ENCODE assay signal across 9 mouse cellular contexts in the genomic region with DNA sequence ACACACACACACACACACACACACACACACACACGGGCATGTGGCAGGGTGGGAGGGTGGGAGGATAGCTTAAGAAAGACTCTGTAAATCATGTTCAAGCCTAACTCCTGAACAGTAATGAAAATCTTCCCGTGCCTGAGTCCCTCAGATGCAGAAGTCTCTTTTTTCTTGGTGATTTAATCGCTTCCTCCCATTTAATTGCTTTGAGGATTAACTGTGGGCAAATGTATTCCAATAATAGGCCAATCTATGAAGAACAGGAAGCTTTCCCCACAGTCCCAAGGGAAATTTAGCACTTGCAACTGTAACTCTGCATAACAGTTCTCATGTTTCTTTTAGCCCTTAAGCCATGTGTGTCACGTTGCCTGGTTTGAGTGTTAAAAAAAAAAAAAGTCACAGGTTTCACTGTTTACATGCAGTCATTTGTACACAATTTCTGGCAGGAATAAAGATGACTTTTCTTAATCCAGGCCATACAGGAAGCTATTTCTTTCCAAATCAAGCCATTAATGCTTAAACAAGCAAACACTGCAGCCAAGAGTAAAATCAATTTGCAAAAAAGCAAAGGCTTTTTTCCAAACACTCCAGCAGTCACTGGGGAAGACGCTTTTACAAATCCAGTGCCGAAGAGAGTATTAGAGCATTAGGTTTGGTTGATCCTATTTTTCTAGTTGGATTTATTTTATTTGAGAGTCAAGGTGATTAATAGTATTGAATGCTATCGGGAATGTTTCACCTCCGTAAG.
A peak's percentile ranks its signal among the peaks of the same experiment; 100 is the strongest.
DNase-seq lines count a peak whose midpoint lies in the region; ATAC-seq and TF ChIP-seq lines count a peak whose summit lies in the region.
"Had no signal": no experiment of that assay in that cellular context is flagged by ENCODE, and none has a peak within 500 bp of the region (broad histone marks: within the 10 kb centered on the region; RNA-seq: fewer than 3 reads in every experiment).

No protein-coding gene starts in this region.

- H3K4me3 ChIP-seq in CH12.LX (replicated peaks in 1 of 3; ENCODE audit: low read depth in 2 of 3, low read length in 2 of 3, poor library complexity in 1 of 3) = no peak overlapping the region
- H3K4me3 ChIP-seq in embryonic facial prominence, embryonic 15.5 days (replicated peaks) = no peak overlapping the region
- no peak overlapping the region for H3K4me3 ChIP-seq in midbrain, embryonic 13.5 days (replicated peaks)
- no peak overlapping the region for H3K4me3 ChIP-seq in lung, adult 2 months (replicated peaks; ENCODE audit: extremely low read depth, low read depth, low read length)

- peak; percentile 47 for ATAC-seq in embryonic facial prominence, embryonic 15.5 days (ENCODE audit: insufficient number of reproducible peaks, low FRiP score, low TSS enrichment, low read depth)
- ATAC-seq in midbrain, embryonic 13.5 days = peak; percentile 87

- no peaks in the 10 kb centered on the region for H3K27me3 ChIP-seq in CH12.LX (replicated peaks)
- H3K27me3 ChIP-seq in embryonic facial prominence, embryonic 15.5 days = no peaks in the 10 kb centered on the region
- H3K27me3 ChIP-seq in midbrain, embryonic 13.5 days = no peaks in the 10 kb centered on the region

- TF ChIP-seq POLR2A in CH12.LX (IDR thresholded peaks at IDR 0.05; ENCODE audit: low read depth, low read length) = no peak
- no peak for TF ChIP-seq POLR2A in lung, adult 2 months (IDR thresholded peaks at IDR 0.05; ENCODE audit: borderline replicate concordance, extremely low read depth, low read depth, low read length)

- TF ChIP-seq RAD21 in CH12.LX (IDR thresholded peaks at IDR 0.05; ENCODE audit: low read depth, low read length) = no peak

- no peaks in the 10 kb centered on the region for H3K36me3 ChIP-seq in CH12.LX (replicated peaks in 1 of 2; ENCODE audit: control insufficient read depth in 1 of 2, insufficient read depth in 1 of 2, low read length in 1 of 2)
- no peaks in the 10 kb centered on the region for H3K36me3 ChIP-seq in embryonic facial prominence, embryonic 15.5 days
- H3K36me3 ChIP-seq in midbrain, embryonic 13.5 days = no peaks in the 10 kb centered on the region

- H3K4me2 ChIP-seq in CH12.LX (ENCODE audit: insufficient read depth, low read depth, poor library complexity, severe bottlenecking) = no peak overlapping the region
- no peak overlapping the region for H3K4me2 ChIP-seq in embryonic facial prominence, embryonic 15.5 days (replicated peaks)
- 0 out of 2 replicates have a peak overlapping the region, but pooled peaks have one; percentile 1 for H3K4me2 ChIP-seq in midbrain, embryonic 13.5 days (replicated peaks)

- dilution Hi-C loops in CH12.LX (cut with MboI; ENCODE audit: extremely low pct_ligation_motif_present, extremely low pct_unique_long_range_greater_than_20kb, low sequenced_read_pairs) = no loop called here

- no peaks in the 10 kb centered on the region for H3K79me2 ChIP-seq in CH12.LX (replicated peaks; ENCODE audit: control insufficient read depth, extremely low read depth, insufficient read depth, poor library complexity, severe bottlenecking)

- H3K4me1 ChIP-seq in CH12.LX (ENCODE audit: control insufficient read depth in 1 of 2, insufficient read depth in 2 of 2) = peaks cover 0 to 9% of the 10 kb centered on the region in 2 experiments; a peak in 2 of 4 replicates
- 0 out of 2 replicates have a peak, but pooled peaks cover 7% of the 10 kb centered on the region for H3K4me1 ChIP-seq in embryonic facial prominence, embryonic 15.5 days
- H3K4me1 ChIP-seq in midbrain, embryonic 13.5 days (replicated peaks) = peaks cover 6% of the 10 kb centered on the region
- peaks cover 3% of the 10 kb centered on the region for H3K4me1 ChIP-seq in lung, adult 2 months (ENCODE audit: control insufficient read depth, insufficient read depth, low read length)

- H3K9me3 ChIP-seq in CH12.LX (replicated peaks; ENCODE audit: low read length) = no peaks in the 10 kb centered on the region
- H3K9me3 ChIP-seq in embryonic facial prominence, embryonic 15.5 days (replicated peaks) = no peaks in the 10 kb centered on the region
- no peaks in the 10 kb centered on the region for H3K9me3 ChIP-seq in midbrain, embryonic 13.5 days

- H3K27ac ChIP-seq in CH12.LX (ENCODE audit: insufficient read depth, low read depth) = no peak overlapping the region
- no peak overlapping the region for H3K27ac ChIP-seq in embryonic facial prominence, embryonic 15.5 days (replicated peaks)
- peak overlapping the region; percentile 55; the same call in 1 of the 2 replicates for H3K27ac ChIP-seq in midbrain, embryonic 13.5 days

- DNase-seq in heart, adult 18-20 months = peak; percentile 26 to 55
- no peak for DNase-seq in heart, postnatal 4 days
- no peak for DNase-seq in CH12.LX (ENCODE audit: extremely low read depth)
- no peak for DNase-seq in cerebellum, adult 18-20 months
- DNase-seq in lung, adult 2 months = no peak
- no peak for DNase-seq in layer of hippocampus, postnatal 14 days (ENCODE audit: low spot score in 2 of 2)
- DNase-seq: adrenal gland, postnatal 25 days had no signal

- no peak for TF ChIP-seq EP300 in CH12.LX (IDR thresholded peaks at IDR 0.05; ENCODE audit: low read length)

- no peak overlapping the region for H3K9ac ChIP-seq in CH12.LX (ENCODE audit: insufficient read depth, low read depth)
- no peak overlapping the region for H3K9ac ChIP-seq in embryonic facial prominence, embryonic 15.5 days
- H3K9ac ChIP-seq in midbrain, embryonic 13.5 days (replicated peaks) = no peak overlapping the region

- in situ Hi-C loops in CH12.LX (cut with MboI; ENCODE audit: low pct_ligation_motif_present, low pct_unique_long_range_greater_than_20kb, low sequenced_read_pairs) = no loop called here

- TF ChIP-seq CTCF in CH12.LX (conservative IDR thresholded peaks at IDR 0.05 in 1 of 2, IDR thresholded peaks at IDR 0.05 in 1 of 2; ENCODE audit: low read depth in 2 of 2, low read length in 2 of 2) = no peak
- no peak for TF ChIP-seq CTCF in lung, adult 2 months (IDR thresholded peaks at IDR 0.05; ENCODE audit: insufficient read depth, low read length)

- WGBS in embryonic facial prominence, embryonic 15.5 days = 16% methylated on average over 8 of the region's 8 CpGs
- WGBS in midbrain, embryonic 13.5 days = 24% methylated on average over 8 of the region's 8 CpGs
- WGBS in lung, adult 2 months = 34% methylated on average over 8 of the region's 8 CpGs

TF ChIP-seq in CH12.LX, 34 proteins besides CTCF, POLR2A, EP300 and RAD21:
- peak; percentile 34 for TF ChIP-seq BHLHE40 (IDR thresholded peaks at IDR 0.05; ENCODE audit: low read depth, low read length)
- peak; percentile 70 for TF ChIP-seq ZNF384 (IDR thresholded peaks at IDR 0.05; ENCODE audit: low read depth, low read length)
- no peak for TF ChIP-seq CHD1 (IDR thresholded peaks at IDR 0.05; ENCODE audit: low read depth, low read length)

Comparison
In these comparisons a context has a peak if more than half of its experiments do, and no peak if none do; other contexts are left out.
1. DNase-seq: peak in heart, adult 18-20 months (2 of 2); none in heart, postnatal 4 days (single experiment), CH12.LX (single experiment), cerebellum, adult 18-20 months (0 of 2), lung, adult 2 months (single experiment) and layer of hippocampus, postnatal 14 days (0 of 2).